Mouse (Mus musculus) CH12.LX (cell line): Measurements from ENCODE around the gene Olfr872. TPM values are rescaled to one million over a fixed set of nuclear protein-coding genes. Genes with fewer than 3 reads are reported as not detected.
"Not testable (repeated sequence)": the region's sequence is repeated elsewhere in the genome, so short reads cannot be mapped to it uniquely, and the experiment has no call there.

Source experiments
- DNase-seq: peaks from one replicate; pipeline ENCODE4 v3.0.0-alpha.2; 2013; ENCODE audit errors: extremely low read depth
- H3K27ac ChIP-seq: 2 replicates; pipeline ENCODE4 v1.5.1; 2012; ENCODE audit warnings: low read depth, mild to moderate bottlenecking, control low read depth, moderate library complexity; ENCODE audit not compliant: insufficient read depth
- H3K27me3 ChIP-seq: replicated peaks from 2 replicates; pipeline ENCODE3; 2012; ENCODE audit warnings: inconsistent platforms
- H3K36me3 ChIP-seq, 2 experiments: replicated peaks in 1 of 2; 2 replicates each; pipeline versions ENCODE3 to v1.6.1; 2012; ENCODE audit warnings: inconsistent platforms in 1 of 2, low read length in 1 of 2, mild to moderate bottlenecking in 1 of 2, mixed read lengths in 1 of 2, moderate library complexity in 1 of 2; ENCODE audit not compliant: control insufficient read depth in 1 of 2, insufficient read depth in 1 of 2
- H3K4me1 ChIP-seq, 2 experiments: 2 replicates each; pipeline ENCODE4 v1.6.1; 2012; ENCODE audit warnings: inconsistent platforms in 1 of 2, moderate library complexity in 1 of 2; ENCODE audit not compliant: insufficient read depth in 2 of 2, control insufficient read depth in 1 of 2
- H3K4me2 ChIP-seq: 2 replicates; pipeline ENCODE4 v1.6.1; 2012; ENCODE audit warnings: low read depth, mild to moderate bottlenecking, control low read depth; ENCODE audit not compliant: poor library complexity, insufficient read depth, severe bottlenecking
- H3K4me3 ChIP-seq, 3 experiments: fragments of 150-350 bp in 1 of 3; sonication (generic) in 1 of 3; replicated peaks in 1 of 3; 2 replicates each; pipeline versions ENCODE3 to v1.5.1; 2011 to 2012; ENCODE audit warnings: low read depth in 2 of 3, low read length in 2 of 3, mild to moderate bottlenecking in 2 of 3, moderate library complexity in 2 of 3, control low read depth in 1 of 3, improper control_type of control experiment in 1 of 3, inconsistent platforms in 1 of 3, mixed read lengths in 1 of 3; ENCODE audit not compliant: poor library complexity in 1 of 3
- H3K79me2 ChIP-seq: replicated peaks from 2 replicates; pipeline ENCODE4 v1.6.1; 2012; ENCODE audit warnings: mild to moderate bottlenecking, moderate library complexity; ENCODE audit not compliant: control insufficient read depth, poor library complexity, insufficient read depth, severe bottlenecking; ENCODE audit errors: extremely low read depth
- H3K9ac ChIP-seq: 2 replicates; pipeline ENCODE4 v1.6.1; 2012; ENCODE audit warnings: low read depth, mild to moderate bottlenecking, control low read depth, moderate library complexity; ENCODE audit not compliant: insufficient read depth
- H3K9me3 ChIP-seq: replicated peaks from 2 replicates; pipeline ENCODE3; 2012; ENCODE audit warnings: low read length, inconsistent platforms, mixed read lengths
- CHD1 ChIP-seq: IDR thresholded peaks from 2 replicates; pipeline ENCODE4 v1.6.1; 2012; ENCODE audit warnings: low read depth, low read length, improper control_type of control experiment, inconsistent platforms
- CHD2 ChIP-seq: IDR thresholded peaks from 2 replicates; pipeline ENCODE4 v1.6.1; 2011; ENCODE audit warnings: low read length, improper control_type of control experiment
- ELF1 ChIP-seq: IDR thresholded peaks from 2 replicates; pipeline ENCODE4 v1.6.1; 2014; ENCODE audit warnings: low read depth, mild to moderate bottlenecking, inconsistent platforms, low read length, improper control_type of control experiment
- EP300 ChIP-seq: IDR thresholded peaks from 2 replicates; pipeline ENCODE4 v1.6.1; 2011; ENCODE audit warnings: low read length, improper control_type of control experiment
- ETS1 ChIP-seq: conservative IDR thresholded peaks from 2 replicates; pipeline ENCODE4 v1.6.1; 2012; ENCODE audit warnings: low read depth, mild to moderate bottlenecking, inconsistent platforms, low read length, improper control_type of control experiment, moderate library complexity
- HCFC1 ChIP-seq: IDR thresholded peaks from 2 replicates; pipeline ENCODE4 v1.6.1; 2012; ENCODE audit warnings: low read depth, mild to moderate bottlenecking, inconsistent platforms, low read length, improper control_type of control experiment
- KAT2A ChIP-seq: IDR thresholded peaks from 2 replicates; pipeline ENCODE4 v1.6.1; 2012; ENCODE audit warnings: low read length, improper control_type of control experiment, inconsistent platforms; ENCODE audit not compliant: insufficient replicate concordance
- MXI1 ChIP-seq: IDR thresholded peaks from 2 replicates; pipeline ENCODE4 v1.6.1; 2011; ENCODE audit warnings: mild to moderate bottlenecking, low read depth, low read length, improper control_type of control experiment
- MYC ChIP-seq: IDR thresholded peaks from 2 replicates; pipeline ENCODE4 v1.6.1; 2011; ENCODE audit warnings: low read depth, mild to moderate bottlenecking, improper control_type of control experiment, low read length
- POLR2A ChIP-seq: IDR thresholded peaks from 2 replicates; pipeline ENCODE4 v1.6.1; 2011; ENCODE audit warnings: low read depth, mild to moderate bottlenecking, improper control_type of control experiment, low read length
- POLR2AphosphoS2 ChIP-seq: IDR thresholded peaks from 2 replicates; pipeline ENCODE4 v1.6.1; 2011; ENCODE audit warnings: low read depth, low read length, improper control_type of control experiment
- RCOR1 ChIP-seq: conservative IDR thresholded peaks from 2 replicates; pipeline ENCODE4 v1.6.1; 2012; ENCODE audit warnings: low read depth, mild to moderate bottlenecking, inconsistent platforms, low read length, improper control_type of control experiment
- SIN3A ChIP-seq: IDR thresholded peaks from 2 replicates; pipeline ENCODE4 v1.6.1; 2012; ENCODE audit warnings: low read length, improper control_type of control experiment, inconsistent platforms
- UBTF ChIP-seq: IDR thresholded peaks from 2 replicates; pipeline ENCODE4 v1.6.1; 2012; ENCODE audit warnings: low read depth, mild to moderate bottlenecking, inconsistent platforms, low read length, improper control_type of control experiment, moderate library complexity
- USF2 ChIP-seq: conservative IDR thresholded peaks from 2 replicates; pipeline ENCODE4 v1.6.1; 2011; ENCODE audit warnings: low read depth, low read length, improper control_type of control experiment
- ZKSCAN1 ChIP-seq: IDR thresholded peaks from 2 replicates; pipeline ENCODE4 v1.6.1; 2012; ENCODE audit warnings: low read depth, inconsistent platforms, low read length, improper control_type of control experiment, borderline replicate concordance
- ZMIZ1 ChIP-seq: IDR thresholded peaks from 2 replicates; pipeline ENCODE4 v1.6.1; 2012; ENCODE audit warnings: low read depth, mild to moderate bottlenecking, inconsistent platforms, low read length, improper control_type of control experiment
- dilution Hi-C: fragments of 300-500 bp; cut with MboI; formaldehyde crosslinking; loops from 2 replicates; pipeline ENCODE4 v1.14.3; 2020; ENCODE audit warnings: low sequenced_read_pairs; ENCODE audit not compliant: extremely low pct_unique_long_range_greater_than_20kb, extremely low pct_ligation_motif_present
- in situ Hi-C: fragments of 300-500 bp; cut with MboI; formaldehyde crosslinking; loops from 3 replicates; pipeline ENCODE4 v1.14.3; 2019; ENCODE audit warnings: low sequenced_read_pairs, low pct_ligation_motif_present, low pct_unique_long_range_greater_than_20kb, mixed read lengths
- polyA plus RNA-seq: library from polyadenylated mRNA; unstranded; fragments of >175 nt; gene quantifications from 2 replicates; pipeline ENCODE4 v1.2.1, GENCODE M21; 2012; ENCODE audit warnings: low read depth; ENCODE audit not compliant: insufficient read length
- total RNA-seq, 2 experiments: library from RNA; depleted of rRNA; stranded (reverse); fragments of 300-350 nt in 1 of 2; fragments of >200 nt in 1 of 2; gene quantifications; 2 replicates each; pipeline ENCODE4 v1.2.3; 2012 to 2014

Gene Olfr872
- total RNA-seq (2012; rRNA removed) (not detected in 2 replicates), total RNA-seq (2014; rRNA removed) (not detected in 2 replicates), polyA plus RNA-seq (not detected in 2 replicates)

- dilution Hi-C loops, result no loop called here
- H3K9me3 ChIP-seq, result no peaks in the 10 kb centered on the region
- no peak for DNase-seq
- TF ChIP-seq UBTF (no peak), MXI1 (no peak), HCFC1 (no peak), CHD2 (no peak), SIN3A (no peak)
- H3K4me2 ChIP-seq, result no peak within 1 kb of the TSS
- in situ Hi-C loops, result no loop called here
- no peak within 1 kb of the TSS for H3K9ac ChIP-seq
- no peaks in the 10 kb centered on the region for H3K36me3 ChIP-seq
- H3K27me3 ChIP-seq, result no peaks in the 10 kb centered on the region
- H3K27ac ChIP-seq, result no peak within 1 kb of the TSS
- H3K4me3 ChIP-seq, result no peak within 1 kb of the TSS
- H3K4me1 ChIP-seq, result 0 out of 4 replicates have a peak, but pooled peaks cover 0 to 3% of the 10 kb centered on the region in 2 experiments
- no peaks in the 10 kb centered on the region for H3K79me2 ChIP-seq
These were observed at the start of gene Olfr872 for GRCm38 (mm10) chr9:20236819-20237218. Gene Olfr872, plus strand, starts transcription at chr9:20237119.

DNA sequence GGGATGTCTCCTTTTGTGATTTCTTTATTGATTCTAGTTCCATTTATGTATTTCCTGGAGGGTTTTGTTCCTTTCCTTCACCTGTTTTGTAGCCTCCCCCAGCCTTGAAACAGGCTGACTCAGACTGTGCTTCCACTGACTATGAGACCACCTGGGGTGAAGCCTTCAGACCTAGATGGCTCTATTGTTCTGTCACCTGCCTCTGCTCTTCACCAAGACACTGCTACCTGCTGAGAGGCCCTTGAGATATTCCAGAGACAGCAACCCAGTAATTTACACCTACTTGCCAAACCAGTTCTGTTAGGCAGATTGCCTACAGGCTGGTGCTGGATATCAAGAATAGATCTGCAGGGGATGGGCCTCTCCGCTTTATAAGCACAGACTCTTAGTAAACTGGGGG lies 34.8 kb upstream of the Olfr872 start:
- H3K4me3 ChIP-seq, result no peak overlapping the region
- no peaks in the 10 kb centered on the region for H3K36me3 ChIP-seq
- H3K9me3 ChIP-seq, result peaks cover 3% of the 10 kb centered on the region
- dilution Hi-C loops, result no loop called here
- H3K27ac ChIP-seq, result no peak overlapping the region
- DNase-seq, result no peak
- no peaks in the 10 kb centered on the region for H3K27me3 ChIP-seq
- H3K4me1 ChIP-seq, result peaks cover 0 to 7% of the 10 kb centered on the region in 2 experiments; a peak in 1 of 4 replicates
- H3K9ac ChIP-seq, result no peak overlapping the region
- in situ Hi-C loops, result no loop called here
- no peak overlapping the region for H3K4me2 ChIP-seq
- TF ChIP-seq CHD1 (no peak), ZMIZ1 (no peak), EP300 (no peak), USF2 (no peak), ETS1 (no peak), POLR2AphosphoS2 (no peak), POLR2A (no peak), RCOR1 (no peak), ZKSCAN1 (no peak), KAT2A (no peak), MYC (no peak), ELF1 (no peak)
- H3K79me2 ChIP-seq, result no peaks in the 10 kb centered on the region

GRCm38 (mm10) chr9:20203413-20203984 lies 33.4 kb upstream of the Olfr872 start:
- in situ Hi-C loops, H3K4me1 ChIP-seq, H3K4me3 ChIP-seq: not testable (repeated sequence)

More at GRCm38 (mm10) chr9:20203413-20203984, 33.4 kb upstream of the Olfr872 start:
- H3K4me2 ChIP-seq, H3K9me3 ChIP-seq, H3K79me2 ChIP-seq, H3K27ac ChIP-seq, H3K27me3 ChIP-seq, H3K36me3 ChIP-seq, DNase-seq, dilution Hi-C loops, H3K9ac ChIP-seq: not testable (repeated sequence)
